Mouse (Mus musculus): Measurements from ENCODE around the gene Asic4.

Asic4 gene

DNA sequence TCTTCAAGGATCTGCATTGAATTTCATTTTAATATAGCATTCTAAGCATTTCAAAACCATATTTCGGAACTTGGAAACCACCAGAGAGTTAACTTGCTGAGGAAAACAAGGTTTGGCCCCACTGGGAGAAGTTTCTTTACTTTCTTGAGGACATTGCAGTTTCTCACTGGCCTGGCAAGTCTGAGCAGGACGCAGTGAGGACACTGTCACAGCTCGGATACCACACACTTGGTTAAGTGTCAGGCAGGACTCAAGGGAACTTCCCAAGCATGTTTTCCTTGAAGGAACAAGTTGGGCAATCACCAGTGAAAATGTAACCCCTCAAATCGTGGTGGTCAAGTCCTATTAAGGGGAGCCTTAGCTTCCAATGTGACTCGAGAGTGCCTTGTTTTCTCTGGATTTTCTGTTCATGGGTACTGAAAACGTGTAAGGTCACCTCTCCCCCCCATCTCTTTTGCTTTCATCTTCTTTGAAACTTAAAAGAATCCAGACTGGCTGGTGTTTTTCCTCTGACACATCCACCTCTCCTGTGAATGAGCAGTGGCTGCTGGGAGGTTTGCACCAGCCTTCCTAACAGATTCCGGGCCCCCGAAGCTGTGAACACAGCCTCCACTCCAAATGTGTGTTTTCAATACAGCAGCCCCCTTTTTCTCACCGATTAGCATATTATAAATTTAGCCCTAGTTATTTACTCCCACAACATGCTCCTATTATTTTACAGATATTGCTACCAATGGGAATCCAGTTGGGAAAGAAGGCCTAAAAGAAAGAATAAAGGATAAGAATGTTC lies 54.2 kb downstream of the Asic4 start:
- no peak for DNase-seq

DNA sequence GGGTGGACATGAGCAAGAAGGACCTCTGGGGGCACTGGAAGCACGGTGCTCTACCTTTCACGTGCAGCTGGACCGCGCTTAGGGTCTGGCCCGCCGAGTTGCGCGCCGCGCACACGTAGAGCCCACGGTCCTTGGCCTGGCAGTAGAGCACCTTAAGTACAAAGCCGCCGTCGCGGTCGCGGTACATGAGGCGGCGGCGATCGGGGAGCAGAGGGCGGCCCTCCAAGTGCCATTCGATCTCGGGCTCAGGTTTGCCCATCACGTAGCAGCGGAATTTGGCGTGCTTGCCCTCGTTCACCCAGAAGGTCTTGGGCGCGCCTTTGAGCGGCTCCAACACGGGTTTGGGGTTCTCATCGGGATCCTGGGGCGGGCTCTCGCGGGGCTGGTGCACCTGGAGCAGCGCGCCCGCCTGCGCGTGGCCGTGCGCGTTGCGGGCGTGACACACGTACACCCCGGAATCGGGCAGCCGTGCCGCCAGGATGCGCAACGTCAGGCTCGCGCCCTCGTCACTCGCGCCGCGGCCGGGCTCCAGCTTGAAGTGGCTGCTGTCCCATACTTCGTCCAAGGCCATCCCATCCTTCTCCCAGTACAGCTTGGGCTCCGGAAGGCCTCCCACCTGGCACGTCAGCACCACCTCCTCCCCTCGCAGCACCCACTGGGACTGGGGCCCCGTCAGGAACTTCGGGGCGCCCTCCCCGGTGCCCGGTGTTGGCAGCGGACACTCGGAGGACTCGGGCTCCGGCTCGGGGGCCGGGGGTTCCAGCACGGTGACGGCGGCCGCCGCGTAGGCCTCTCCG lies 55.1 kb downstream of the Asic4 start:
- DNase-seq = peak; percentile 92

GRCm38 (mm10) chr1:75505956-75506831 lies 56.0 kb downstream of the Asic4 start, which contains the start of gene Obsl1:
TSS of gene Obsl1 (minus strand) at chr1:75506452.
- peak; percentile 72 to 75 for DNase-seq

DNA sequence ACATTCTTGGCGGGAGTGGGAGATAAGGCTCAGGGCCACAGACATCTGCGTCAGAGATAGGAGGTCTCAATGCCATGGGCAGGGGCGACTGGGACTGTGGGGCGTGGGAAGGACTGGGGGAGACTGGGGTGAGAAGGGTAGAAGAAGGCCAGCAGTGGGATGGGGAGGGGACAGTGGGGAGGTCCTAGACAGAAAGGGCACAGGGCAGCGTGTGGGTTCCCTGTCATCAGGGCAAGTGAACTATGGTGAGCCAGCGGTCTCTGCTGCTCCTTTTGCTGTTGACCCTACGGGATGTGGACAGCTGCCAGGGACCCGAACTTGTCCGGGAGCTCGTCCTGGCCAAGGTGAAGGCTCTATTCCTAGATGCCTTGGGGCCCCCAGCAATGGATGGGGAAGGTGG lies 56.8 kb downstream of the Asic4 start, which contains the start of gene Inha:
TSS of gene Inha (plus strand) at position 72 of the 400 bp plus-strand sequence.
- peak in 1 of 2 experiments; percentile 59 for DNase-seq

DNA sequence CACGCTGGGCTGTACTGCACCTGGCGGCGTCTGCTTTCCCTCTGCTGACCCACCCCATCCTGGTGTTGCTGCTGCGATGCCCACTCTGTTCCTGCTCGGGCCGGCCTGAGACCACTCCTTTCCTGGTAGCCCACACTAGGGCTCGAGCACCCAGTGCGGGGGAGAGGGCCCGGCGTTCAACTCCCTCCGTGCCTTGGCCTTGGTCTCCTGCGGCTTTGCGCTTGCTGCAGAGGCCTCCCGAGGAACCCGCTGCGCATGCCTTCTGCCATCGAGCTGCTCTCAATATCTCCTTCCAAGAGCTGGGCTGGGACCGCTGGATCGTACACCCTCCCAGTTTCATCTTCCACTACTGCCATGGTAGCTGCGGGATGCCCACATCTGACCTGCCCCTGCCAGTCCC lies 59.4 kb downstream of the Asic4 start:
- DNase-seq = no peak

- DNase-seq = no peak
Measured at GRCm38 (mm10) chr1:75510154-75510553, 59.9 kb downstream of the Asic4 start.

DNA sequence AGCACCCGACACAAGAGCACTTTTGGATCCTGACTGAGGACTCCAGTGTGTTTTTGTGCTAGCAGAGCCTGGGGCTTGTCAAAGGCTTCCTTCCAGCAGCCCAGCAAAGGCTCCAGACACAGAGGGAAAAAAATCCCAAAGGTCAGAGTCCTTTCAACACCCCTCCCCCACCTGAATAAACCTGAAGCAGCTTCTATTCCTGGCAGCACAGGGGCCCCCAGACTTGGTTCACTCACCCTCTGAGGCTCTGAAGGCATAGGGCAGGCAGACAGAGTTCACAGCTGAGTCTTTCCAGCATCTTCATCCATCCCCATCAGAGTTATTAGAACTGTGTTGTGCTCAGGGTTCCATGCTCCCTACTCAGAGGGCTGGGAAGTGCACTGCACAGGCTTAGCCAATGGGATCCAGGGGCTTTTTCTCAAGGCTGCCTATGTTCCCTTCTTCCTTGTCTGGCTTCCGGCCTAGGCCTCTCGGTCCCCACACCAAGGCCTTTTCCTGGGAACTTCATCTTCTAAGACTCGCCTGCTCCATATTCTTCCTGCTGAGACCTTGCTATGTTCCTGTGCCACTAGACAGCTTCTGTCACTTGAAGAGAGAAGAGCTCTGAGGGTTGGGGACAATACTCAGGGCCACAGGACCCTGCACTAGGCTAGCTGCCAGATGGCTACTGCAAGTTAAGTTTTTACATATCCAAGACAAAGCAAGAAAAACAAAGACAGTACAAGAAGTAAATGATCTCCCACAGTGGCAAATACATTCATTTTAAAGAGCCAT lies 61.4 kb downstream of the Asic4 start:
- DNase-seq = no peak

GRCm38 (mm10) chr1:75512550-75512949 lies 62.3 kb downstream of the Asic4 start:
- no peak for DNase-seq

- no peak for DNase-seq
Measured at GRCm38 (mm10) chr1:75516703-75517380, 66.6 kb downstream of the Asic4 start.

- no peak for DNase-seq
Measured at GRCm38 (mm10) chr1:75517984-75518383, 67.7 kb downstream of the Asic4 start.

DNA sequence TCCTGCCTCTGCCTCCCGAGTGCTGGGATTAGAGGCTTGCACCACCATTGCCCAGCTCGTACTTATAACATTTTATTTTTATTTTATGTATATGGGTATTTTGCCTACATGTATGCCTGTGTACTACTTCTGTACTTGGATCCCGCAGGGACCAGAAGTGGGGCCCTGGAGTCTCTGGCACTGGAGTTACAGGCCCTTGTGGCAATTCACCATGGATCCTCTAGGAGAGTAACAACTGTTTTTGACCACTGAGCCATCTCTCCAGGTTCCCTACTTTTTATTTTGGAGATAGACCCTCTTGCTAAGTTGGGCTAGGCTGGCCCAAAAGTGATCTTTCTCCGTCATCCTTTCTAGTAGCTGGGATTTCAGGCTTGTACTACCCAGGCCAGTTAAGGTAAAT lies 68.2 kb downstream of the Asic4 start:
- DNase-seq = no peak

DNA sequence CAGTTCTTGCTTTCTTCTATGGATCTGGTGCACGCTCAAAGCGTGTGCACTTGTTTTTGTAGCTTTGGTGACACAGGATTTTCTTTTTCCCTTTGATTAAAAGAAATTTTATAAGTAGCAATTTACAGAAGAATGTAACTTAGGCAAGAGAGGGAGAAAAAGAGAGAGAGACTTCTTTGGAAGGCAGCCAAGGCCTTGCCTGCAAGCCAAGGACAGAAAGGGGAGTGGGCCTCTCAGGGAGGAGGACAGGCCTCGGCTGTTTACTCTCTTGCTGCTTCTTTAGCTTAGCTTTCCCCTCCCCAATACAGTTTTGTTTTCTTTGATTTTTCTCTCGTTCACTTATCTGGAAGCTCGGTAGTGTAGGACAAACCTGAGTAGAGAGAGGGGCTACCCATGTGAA lies 69.3 kb downstream of the Asic4 start:
- no peak for DNase-seq

DNA sequence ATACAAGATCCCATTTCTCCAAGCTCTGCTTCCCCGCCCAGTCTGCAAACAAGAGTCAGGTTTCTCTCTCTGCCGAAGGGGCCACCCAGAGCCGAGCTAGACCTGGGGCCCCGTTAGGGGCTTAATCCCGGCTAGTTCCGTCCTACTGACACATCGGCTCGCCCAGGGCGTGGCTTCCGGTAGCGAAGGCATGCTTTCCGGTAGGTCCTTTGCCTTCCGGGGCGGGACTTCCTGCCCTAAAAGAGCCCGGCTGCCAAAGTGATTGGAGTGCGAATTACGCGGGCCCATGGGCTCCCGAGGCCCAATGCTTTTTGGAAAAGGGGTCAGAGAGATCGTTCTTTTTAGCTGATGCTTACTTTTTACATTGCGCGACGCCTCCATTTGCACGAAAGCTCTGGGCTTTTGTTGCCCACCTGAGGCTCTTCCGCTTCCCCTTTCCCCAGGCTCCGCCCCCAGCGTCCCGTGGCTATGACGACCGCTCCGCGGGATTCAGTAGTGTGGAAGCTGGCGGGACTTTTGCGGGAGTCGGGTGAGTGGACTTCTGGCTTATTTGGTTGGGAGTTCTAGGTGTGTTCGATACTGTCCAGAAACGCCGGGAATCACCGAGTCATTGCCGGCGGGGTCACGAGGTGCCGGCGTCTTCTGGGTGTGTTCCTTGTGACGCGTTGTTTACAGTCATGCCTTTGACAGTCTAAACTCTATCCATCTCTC lies 71.2 kb downstream of the Asic4 start, which contains the start of gene Stk11ip:
TSS of gene Stk11ip (plus strand) at position 209 of the 711 bp plus-strand sequence.
- DNase-seq = peak; percentile 90 to 93

Data from cerebellum, postnatal 14 days (tissue).